Mouse (Mus musculus): ENCODE measurements around the gene Elp6. TPM values are rescaled to one million over a fixed set of nuclear protein-coding genes. Genes with fewer than 3 reads are reported as not detected.

Elp6 gene
- polyA plus RNA-seq (2014; fragmentation: Nextera tagmentation; extraction: Ambion mirVana), result 41.5 and 44.7 TPM in 2 replicates

DNA sequence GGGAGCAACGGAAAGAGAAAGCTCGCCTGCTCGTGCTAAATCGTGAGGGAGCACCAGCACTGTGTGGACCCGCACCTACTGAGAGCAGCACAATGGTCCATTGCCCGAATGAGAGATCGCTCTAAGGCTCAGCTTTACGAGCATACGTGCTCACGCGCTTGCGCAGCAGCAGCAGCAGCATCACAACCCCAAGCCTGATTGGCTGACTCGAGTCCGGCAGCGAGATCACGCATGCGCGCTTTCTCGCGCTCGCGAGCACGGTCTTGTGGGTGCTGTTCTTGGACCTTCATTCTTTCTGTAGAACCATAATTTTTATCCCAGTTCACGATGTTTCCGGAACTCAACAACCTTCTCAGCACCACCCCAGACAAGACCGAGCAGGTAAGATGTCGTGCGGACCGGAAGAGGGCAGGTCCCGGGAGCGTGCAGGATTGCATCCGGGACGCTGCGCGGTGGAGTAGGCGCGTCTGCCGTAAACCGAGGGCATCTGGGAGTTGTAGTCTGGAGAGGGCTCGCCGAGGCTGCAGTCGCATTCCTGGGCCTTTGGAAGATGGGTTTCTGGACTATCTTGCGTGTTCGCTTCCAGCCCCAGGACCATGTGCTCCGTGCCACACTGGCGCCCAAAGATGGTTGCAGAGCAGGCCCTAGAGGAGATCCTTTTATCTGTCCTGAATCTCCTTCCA, at the start of gene Elp6:
TSS of gene Elp6 (plus strand) at position 205 of the 683 bp plus-strand sequence.
- DNase-seq (ENCODE audit: low spot score) (peak; percentile 92), ATAC-seq (ENCODE audit: insufficient number of reproducible peaks, low FRiP score, low TSS enrichment, low read depth) (peak; percentile 98)
- Histone ChIP-seq H3K9ac (ENCODE audit: low read length) (peak within 1 kb of the TSS; percentile 75), H3K9me3 (ENCODE audit: control insufficient read depth, low read length) (0 out of 2 replicates have a peak, but pooled peaks cover 4% of the 10 kb centered on the region), H3K36me3 (ENCODE audit: control insufficient read depth, insufficient read depth, low read length) (peaks cover 2% of the 10 kb centered on the region; the same call in 1 of the 2 replicates), H3K27me3 (ENCODE audit: control insufficient read depth, insufficient read depth, low read length) (no peaks in the 10 kb centered on the region), H3K4me3 (ENCODE audit: low read depth, low read length) (peak within 1 kb of the TSS; percentile 58), H3K4me1 (ENCODE audit: control insufficient read depth, insufficient read depth, low read length) (no peaks in the 10 kb centered on the region), H3K27ac (replicated peaks; ENCODE audit: low read depth, low read length) (peak within 1 kb of the TSS; percentile 84), H3K4me2 (ENCODE audit: low read depth, severe bottlenecking) (peak within 1 kb of the TSS; percentile 64)
- under 1% methylated on average over 46 of the region's 46 CpGs for WGBS

GRCm38 (mm10) chr9:110255407-110256019, 49.5 kb upstream of the Elp6 start:
- Histone ChIP-seq H3K4me1 (ENCODE audit: control insufficient read depth, insufficient read depth, low read length) (no peaks in the 10 kb centered on the region), H3K27ac (replicated peaks; ENCODE audit: low read depth, low read length) (no peak overlapping the region), H3K36me3 (ENCODE audit: control insufficient read depth, insufficient read depth, low read length) (no peaks in the 10 kb centered on the region), H3K4me2 (ENCODE audit: low read depth, severe bottlenecking) (no peak overlapping the region), H3K9me3 (ENCODE audit: control insufficient read depth, low read length) (no peaks in the 10 kb centered on the region), H3K9ac (ENCODE audit: low read length) (no peak overlapping the region), H3K27me3 (ENCODE audit: control insufficient read depth, insufficient read depth, low read length) (no peaks in the 10 kb centered on the region), H3K4me3 (ENCODE audit: low read depth, low read length) (no peak overlapping the region)
- DNase-seq (ENCODE audit: low spot score), result no peak
- ATAC-seq (ENCODE audit: insufficient number of reproducible peaks, low FRiP score, low TSS enrichment, low read depth), result no peak
- WGBS, result 76% methylated on average over 15 of the region's 15 CpGs

- Histone ChIP-seq H3K27me3 (ENCODE audit: control insufficient read depth, insufficient read depth, low read length) (no peaks in the 10 kb centered on the region), H3K9me3 (ENCODE audit: control insufficient read depth, low read length) (no peaks in the 10 kb centered on the region), H3K4me2 (ENCODE audit: low read depth, severe bottlenecking) (no peak overlapping the region), H3K36me3 (ENCODE audit: control insufficient read depth, insufficient read depth, low read length) (no peaks in the 10 kb centered on the region), H3K4me1 (ENCODE audit: control insufficient read depth, insufficient read depth, low read length) (no peaks in the 10 kb centered on the region), H3K4me3 (ENCODE audit: low read depth, low read length) (no peak overlapping the region), H3K9ac (ENCODE audit: low read length) (no peak overlapping the region), H3K27ac (replicated peaks; ENCODE audit: low read depth, low read length) (no peak overlapping the region)
- no peak for ATAC-seq (ENCODE audit: insufficient number of reproducible peaks, low FRiP score, low TSS enrichment, low read depth)
- DNase-seq (ENCODE audit: low spot score), result no peak
- 81% methylated on average over 6 of the region's 6 CpGs for WGBS
These were observed 46.3 kb upstream of the Elp6 start for GRCm38 (mm10) chr9:110258646-110259045.

DNA sequence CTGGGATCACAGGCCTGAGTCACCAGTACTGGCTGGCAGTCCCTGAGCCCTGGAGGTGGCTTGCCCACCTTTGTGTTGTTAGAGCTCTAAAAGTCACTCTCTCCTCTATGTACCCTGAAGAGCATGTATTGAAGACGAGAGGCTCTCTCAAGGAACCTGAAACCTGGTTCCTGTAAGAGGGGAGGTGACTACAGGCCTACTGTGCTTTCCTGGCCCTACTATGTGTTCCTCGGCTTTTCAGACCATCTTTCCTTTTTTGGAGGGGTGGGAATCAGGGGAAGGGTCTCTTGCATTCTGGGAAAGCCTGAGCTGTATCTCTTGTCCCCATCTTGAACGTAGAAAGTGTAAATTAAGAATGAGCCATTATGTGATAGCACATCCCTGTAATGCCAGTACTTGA, 45.9 kb upstream of the Elp6 start:
- Histone ChIP-seq H3K27me3 (ENCODE audit: control insufficient read depth, insufficient read depth, low read length) (no peaks in the 10 kb centered on the region), H3K4me3 (ENCODE audit: low read depth, low read length) (no peak overlapping the region), H3K4me1 (ENCODE audit: control insufficient read depth, insufficient read depth, low read length) (no peaks in the 10 kb centered on the region), H3K36me3 (ENCODE audit: control insufficient read depth, insufficient read depth, low read length) (no peaks in the 10 kb centered on the region), H3K9ac (ENCODE audit: low read length) (no peak overlapping the region), H3K9me3 (ENCODE audit: control insufficient read depth, low read length) (no peaks in the 10 kb centered on the region), H3K4me2 (ENCODE audit: low read depth, severe bottlenecking) (no peak overlapping the region), H3K27ac (replicated peaks; ENCODE audit: low read depth, low read length) (no peak overlapping the region)
- WGBS, result 82% methylated on average over 3 of the region's 3 CpGs
- DNase-seq (ENCODE audit: low spot score) (no peak), ATAC-seq (ENCODE audit: insufficient number of reproducible peaks, low FRiP score, low TSS enrichment, low read depth) (no peak)

- H3K36me3 ChIP-seq (ENCODE audit: control insufficient read depth, insufficient read depth, low read length), result no peaks in the 10 kb centered on the region
- WGBS, result 81% methylated on average over 8 of the region's 8 CpGs
- DNase-seq (ENCODE audit: low spot score), result no peak
These were observed 41.8 kb upstream of the Elp6 start for GRCm38 (mm10) chr9:110263181-110263580.

DNA sequence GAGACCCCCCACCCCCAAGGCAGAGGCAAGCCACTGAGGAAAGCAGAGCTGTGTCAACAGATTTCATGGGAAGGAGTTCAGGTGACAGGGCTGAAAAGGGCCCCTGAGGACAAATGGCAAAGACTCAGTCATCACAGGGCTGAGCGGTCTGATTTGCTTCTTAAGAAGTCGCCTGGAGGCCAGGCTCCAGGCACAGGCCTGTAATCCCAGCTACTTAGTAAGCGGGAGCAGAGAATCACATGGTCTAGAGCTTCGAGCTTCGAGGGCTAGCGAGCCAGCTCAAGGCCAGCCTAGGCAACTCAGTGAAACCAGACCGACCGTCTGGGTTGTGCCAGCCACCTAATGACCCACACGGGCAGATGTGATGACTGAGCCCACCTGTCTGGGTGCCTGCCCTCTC, 40.0 kb upstream of the Elp6 start:
- no peak for DNase-seq (ENCODE audit: low spot score)
- no peak for ATAC-seq (ENCODE audit: insufficient number of reproducible peaks, low FRiP score, low TSS enrichment, low read depth)
- no peak overlapping the region for H3K9ac ChIP-seq (ENCODE audit: low read length)
- no peak overlapping the region for H3K27ac ChIP-seq (replicated peaks; ENCODE audit: low read depth, low read length)
- 80% methylated on average over 9 of the region's 9 CpGs for WGBS
- no peak overlapping the region for H3K4me2 ChIP-seq (ENCODE audit: low read depth, severe bottlenecking)
- no peaks in the 10 kb centered on the region for H3K27me3 ChIP-seq (ENCODE audit: control insufficient read depth, insufficient read depth, low read length)
- no peaks in the 10 kb centered on the region for H3K4me1 ChIP-seq (ENCODE audit: control insufficient read depth, insufficient read depth, low read length)
- H3K36me3 ChIP-seq (ENCODE audit: control insufficient read depth, insufficient read depth, low read length), result no peaks in the 10 kb centered on the region
- no peak overlapping the region for H3K4me3 ChIP-seq (ENCODE audit: low read depth, low read length)
- H3K9me3 ChIP-seq (ENCODE audit: control insufficient read depth, low read length), result no peaks in the 10 kb centered on the region

More at GRCm38 (mm10) chr9:110263181-110263580, 41.8 kb upstream of the Elp6 start:
- Histone ChIP-seq H3K9ac (ENCODE audit: low read length) (no peak overlapping the region), H3K9me3 (ENCODE audit: control insufficient read depth, low read length) (no peaks in the 10 kb centered on the region), H3K27ac (replicated peaks; ENCODE audit: low read depth, low read length) (no peak overlapping the region), H3K4me3 (ENCODE audit: low read depth, low read length) (no peak overlapping the region), H3K4me1 (ENCODE audit: control insufficient read depth, insufficient read depth, low read length) (no peaks in the 10 kb centered on the region), H3K4me2 (ENCODE audit: low read depth, severe bottlenecking) (no peak overlapping the region), H3K27me3 (ENCODE audit: control insufficient read depth, insufficient read depth, low read length) (no peaks in the 10 kb centered on the region)
- no peak for ATAC-seq (ENCODE audit: insufficient number of reproducible peaks, low FRiP score, low TSS enrichment, low read depth)

GRCm38 (mm10) chr9:110268416-110268815, 36.6 kb upstream of the Elp6 start:
- H3K9ac ChIP-seq (ENCODE audit: low read length), result no peak overlapping the region
- H3K4me3 ChIP-seq (ENCODE audit: low read depth, low read length), result no peak overlapping the region
- no peaks in the 10 kb centered on the region for H3K4me1 ChIP-seq (ENCODE audit: control insufficient read depth, insufficient read depth, low read length)
- H3K36me3 ChIP-seq (ENCODE audit: control insufficient read depth, insufficient read depth, low read length), result no peaks in the 10 kb centered on the region
- no peak overlapping the region for H3K4me2 ChIP-seq (ENCODE audit: low read depth, severe bottlenecking)
- ATAC-seq (ENCODE audit: insufficient number of reproducible peaks, low FRiP score, low TSS enrichment, low read depth), result no peak
- no peaks in the 10 kb centered on the region for H3K27me3 ChIP-seq (ENCODE audit: control insufficient read depth, insufficient read depth, low read length)
- no peaks in the 10 kb centered on the region for H3K9me3 ChIP-seq (ENCODE audit: control insufficient read depth, low read length)
- 93% methylated on average over 10 of the region's 10 CpGs for WGBS
- H3K27ac ChIP-seq (replicated peaks; ENCODE audit: low read depth, low read length), result no peak overlapping the region
- DNase-seq (ENCODE audit: low spot score), result no peak

DNA sequence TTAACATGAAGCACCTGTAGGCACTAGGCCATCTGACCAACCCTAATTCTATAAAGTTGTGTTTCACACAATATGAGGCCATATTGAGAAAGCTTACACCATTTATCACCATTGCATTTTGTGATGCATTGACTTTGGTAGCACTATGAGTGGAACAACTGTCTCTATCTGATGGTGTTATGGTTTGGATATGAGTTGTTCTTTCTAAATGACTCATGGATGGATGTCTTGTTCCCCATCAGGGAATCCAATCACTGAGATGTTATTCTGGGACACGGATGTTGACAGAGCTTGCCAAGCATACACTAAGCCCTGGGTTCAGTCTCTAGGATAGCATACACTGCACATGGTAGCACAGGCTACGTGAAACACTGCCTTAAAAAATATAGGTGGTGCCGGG, 32.6 kb upstream of the Elp6 start:
- WGBS, result 93% methylated on average over 3 of the region's 3 CpGs
- no peaks in the 10 kb centered on the region for H3K4me1 ChIP-seq (ENCODE audit: control insufficient read depth, insufficient read depth, low read length)
- H3K9ac ChIP-seq (ENCODE audit: low read length), result no peak overlapping the region
- H3K36me3 ChIP-seq (ENCODE audit: control insufficient read depth, insufficient read depth, low read length), result no peaks in the 10 kb centered on the region
- no peaks in the 10 kb centered on the region for H3K27me3 ChIP-seq (ENCODE audit: control insufficient read depth, insufficient read depth, low read length)
- H3K27ac ChIP-seq (replicated peaks; ENCODE audit: low read depth, low read length), result no peak overlapping the region
- H3K9me3 ChIP-seq (ENCODE audit: control insufficient read depth, low read length), result no peaks in the 10 kb centered on the region
- no peak overlapping the region for H3K4me3 ChIP-seq (ENCODE audit: low read depth, low read length)
- no peak for DNase-seq (ENCODE audit: low spot score)
- H3K4me2 ChIP-seq (ENCODE audit: low read depth, severe bottlenecking), result no peak overlapping the region
- ATAC-seq (ENCODE audit: insufficient number of reproducible peaks, low FRiP score, low TSS enrichment, low read depth), result no peak

Data from limb, embryonic 11.5 days (tissue).